Mouse (Mus musculus) urinary bladder, postnatal 25 days (tissue): ENCODE measurements around the gene Cacna2d3.

Experiments
- DNase-seq: peaks from one replicate; pipeline ENCODE4 v3.0.0; 2022; ENCODE audit warnings: low spot score

The Cacna2d3 gene

GRCm38 (mm10) chr14:29163998-29164652, 557.5 kb downstream of the Cacna2d3 start:
- no peak for DNase-seq

GRCm38 (mm10) chr14:29159803-29160202, 561.9 kb downstream of the Cacna2d3 start:
- DNase-seq, result no peak

- no peak for DNase-seq
Measured at GRCm38 (mm10) chr14:29157096-29157495, 564.6 kb downstream of the Cacna2d3 start.

GRCm38 (mm10) chr14:29144184-29144583, 577.5 kb downstream of the Cacna2d3 start:
- no peak for DNase-seq

GRCm38 (mm10) chr14:29137614-29138013, 584.0 kb downstream of the Cacna2d3 start:
- DNase-seq, result no peak

GRCm38 (mm10) chr14:29137006-29137579, 584.6 kb downstream of the Cacna2d3 start:
- DNase-seq, result no peak

GRCm38 (mm10) chr14:29134901-29135300, 586.8 kb downstream of the Cacna2d3 start:
- DNase-seq, result no peak

- DNase-seq, result no peak
Measured at GRCm38 (mm10) chr14:29130511-29130910, 591.2 kb downstream of the Cacna2d3 start.

- DNase-seq, result no peak
Measured at GRCm38 (mm10) chr14:29123886-29124285, 597.8 kb downstream of the Cacna2d3 start.

GRCm38 (mm10) chr14:29122749-29123148, 598.9 kb downstream of the Cacna2d3 start:
- DNase-seq, result no peak

GRCm38 (mm10) chr14:29113852-29114450, 607.7 kb downstream of the Cacna2d3 start:
- no peak for DNase-seq

- no peak for DNase-seq
Measured at GRCm38 (mm10) chr14:29111666-29112065, 610.0 kb downstream of the Cacna2d3 start.

GRCm38 (mm10) chr14:29110351-29111091, 611.1 kb downstream of the Cacna2d3 start:
- no peak for DNase-seq

- DNase-seq, result no peak
Measured at GRCm38 (mm10) chr14:29107464-29107863, 614.2 kb downstream of the Cacna2d3 start.

GRCm38 (mm10) chr14:29097776-29098175, 623.9 kb downstream of the Cacna2d3 start:
- no peak for DNase-seq

- no peak for DNase-seq
Measured at GRCm38 (mm10) chr14:29095431-29095830, 626.2 kb downstream of the Cacna2d3 start.

- peak; percentile 85 for DNase-seq
Measured at GRCm38 (mm10) chr14:29090074-29090473, 631.6 kb downstream of the Cacna2d3 start.

- DNase-seq, result no peak
Measured at GRCm38 (mm10) chr14:29086528-29086927, 635.1 kb downstream of the Cacna2d3 start.

GRCm38 (mm10) chr14:29085493-29086159, 636.0 kb downstream of the Cacna2d3 start:
- no peak for DNase-seq

GRCm38 (mm10) chr14:29082171-29082570, 639.5 kb downstream of the Cacna2d3 start:
- no peak for DNase-seq

GRCm38 (mm10) chr14:29080630-29081029, 641.0 kb downstream of the Cacna2d3 start:
- peak; percentile 23 for DNase-seq

GRCm38 (mm10) chr14:29080228-29080627, 641.4 kb downstream of the Cacna2d3 start:
- no peak for DNase-seq
